Mouse (Mus musculus): ENCODE results near the gene Gm28051. TPM values are rescaled to one million over a fixed set of nuclear protein-coding genes. Genes with fewer than 3 reads are reported as not detected.

Gm28051 gene
- not detected in 2 replicates for polyA plus RNA-seq (2012; ENCODE audit: insufficient read depth, insufficient read length, low replicate concordance, missing spikeins)

GRCm38 (mm10) chr12:102757689-102758402, at the start of gene Gm28051, which contains the start of the genes Gon7 and Ubr7:
Gm28051 (minus strand) TSS chr12:102757765.
Gon7 (minus strand) TSS chr12:102757803.
Ubr7 (plus strand) TSS chr12:102757967.
- TF ChIP-seq CTCF (IDR thresholded peaks at IDR 0.05; ENCODE audit: insufficient read depth, low read depth, low read length) (peak; percentile 73; the same call in 1 of the 2 replicates), POLR2A (IDR thresholded peaks at IDR 0.05; ENCODE audit: insufficient read depth, low read depth, low read length) (peak; percentile 58)
- H3K4me1 ChIP-seq (ENCODE audit: control insufficient read depth, insufficient read depth, low read length), result peaks cover 8% of the 10 kb centered on the region
- under 1% methylated on average over 73 of the region's 73 CpGs for WGBS
- H3K27ac ChIP-seq (ENCODE audit: insufficient read depth, low read depth, low read length), result peak within 1 kb of the TSS; percentile 42; the same call in 1 of the 2 replicates
- peak within 1 kb of the TSS; percentile 97 for H3K4me3 ChIP-seq (ENCODE audit: insufficient read depth, low read depth, low read length)

GRCm38 (mm10) chr12:102799528-102799927, 42.0 kb upstream of the Gm28051 start:
- TF ChIP-seq POLR2A (IDR thresholded peaks at IDR 0.05; ENCODE audit: insufficient read depth, low read depth, low read length) (no peak), CTCF (IDR thresholded peaks at IDR 0.05; ENCODE audit: insufficient read depth, low read depth, low read length) (no peak)
- Histone ChIP-seq H3K4me1 (ENCODE audit: control insufficient read depth, insufficient read depth, low read length) (no peaks in the 10 kb centered on the region), H3K27ac (ENCODE audit: insufficient read depth, low read depth, low read length) (no peak overlapping the region), H3K4me3 (ENCODE audit: insufficient read depth, low read depth, low read length) (no peak overlapping the region)
- WGBS, result 96% methylated on average over 2 of the region's 2 CpGs

- Histone ChIP-seq H3K4me1 (ENCODE audit: control insufficient read depth, insufficient read depth, low read length) (no peaks in the 10 kb centered on the region), H3K27ac (ENCODE audit: insufficient read depth, low read depth, low read length) (no peak overlapping the region; the same call in 1 of the 2 replicates), H3K4me3 (ENCODE audit: insufficient read depth, low read depth, low read length) (no peak overlapping the region)
- TF ChIP-seq POLR2A (IDR thresholded peaks at IDR 0.05; ENCODE audit: insufficient read depth, low read depth, low read length), result no peak
- TF ChIP-seq CTCF (IDR thresholded peaks at IDR 0.05; ENCODE audit: insufficient read depth, low read depth, low read length), result no peak
- 85% methylated on average over 7 of the region's 7 CpGs for WGBS
Observed at GRCm38 (mm10) chr12:102787927-102788326, 30.4 kb upstream of the Gm28051 start.

- WGBS, result 62% methylated on average over 5 of the region's 5 CpGs
- TF ChIP-seq CTCF (IDR thresholded peaks at IDR 0.05; ENCODE audit: insufficient read depth, low read depth, low read length) (no peak), POLR2A (IDR thresholded peaks at IDR 0.05; ENCODE audit: insufficient read depth, low read depth, low read length) (no peak)
- no peak overlapping the region for H3K27ac ChIP-seq (ENCODE audit: insufficient read depth, low read depth, low read length)
- no peak overlapping the region for H3K4me3 ChIP-seq (ENCODE audit: insufficient read depth, low read depth, low read length)
- no peaks in the 10 kb centered on the region for H3K4me1 ChIP-seq (ENCODE audit: control insufficient read depth, insufficient read depth, low read length)
Observed at GRCm38 (mm10) chr12:102785593-102785985, 28.0 kb upstream of the Gm28051 start.

- TF ChIP-seq POLR2A (IDR thresholded peaks at IDR 0.05; ENCODE audit: insufficient read depth, low read depth, low read length), result no peak
- no peak for TF ChIP-seq CTCF (IDR thresholded peaks at IDR 0.05; ENCODE audit: insufficient read depth, low read depth, low read length)
- H3K4me1 ChIP-seq (ENCODE audit: control insufficient read depth, insufficient read depth, low read length), result no peaks in the 10 kb centered on the region
- 91% methylated on average over 19 of the region's 19 CpGs for WGBS
- no peak overlapping the region for H3K27ac ChIP-seq (ENCODE audit: insufficient read depth, low read depth, low read length)
- H3K4me3 ChIP-seq (ENCODE audit: insufficient read depth, low read depth, low read length), result no peak overlapping the region
Observed at GRCm38 (mm10) chr12:102784899-102785592, 27.5 kb upstream of the Gm28051 start.

- H3K27ac ChIP-seq (ENCODE audit: insufficient read depth, low read depth, low read length), result no peak overlapping the region
- 91% methylated on average over 5 of the region's 5 CpGs for WGBS
- H3K4me3 ChIP-seq (ENCODE audit: insufficient read depth, low read depth, low read length), result no peak overlapping the region
- H3K4me1 ChIP-seq (ENCODE audit: control insufficient read depth, insufficient read depth, low read length), result no peaks in the 10 kb centered on the region
- no peak for TF ChIP-seq CTCF (IDR thresholded peaks at IDR 0.05; ENCODE audit: insufficient read depth, low read depth, low read length)
- TF ChIP-seq POLR2A (IDR thresholded peaks at IDR 0.05; ENCODE audit: insufficient read depth, low read depth, low read length), result no peak
Observed at GRCm38 (mm10) chr12:102782841-102783240, 25.3 kb upstream of the Gm28051 start.

GRCm38 (mm10) chr12:102779452-102779851, 21.9 kb upstream of the Gm28051 start:
- no peak overlapping the region for H3K4me3 ChIP-seq (ENCODE audit: insufficient read depth, low read depth, low read length)
- TF ChIP-seq POLR2A (IDR thresholded peaks at IDR 0.05; ENCODE audit: insufficient read depth, low read depth, low read length), result no peak
- no peak for TF ChIP-seq CTCF (IDR thresholded peaks at IDR 0.05; ENCODE audit: insufficient read depth, low read depth, low read length)
- no peaks in the 10 kb centered on the region for H3K4me1 ChIP-seq (ENCODE audit: control insufficient read depth, insufficient read depth, low read length)
- no peak overlapping the region for H3K27ac ChIP-seq (ENCODE audit: insufficient read depth, low read depth, low read length)
- 72% methylated on average over 3 of the region's 3 CpGs for WGBS

GRCm38 (mm10) chr12:102778151-102778550, 20.6 kb upstream of the Gm28051 start:
- H3K4me3 ChIP-seq (ENCODE audit: insufficient read depth, low read depth, low read length), result no peak overlapping the region
- no peaks in the 10 kb centered on the region for H3K4me1 ChIP-seq (ENCODE audit: control insufficient read depth, insufficient read depth, low read length)
- H3K27ac ChIP-seq (ENCODE audit: insufficient read depth, low read depth, low read length), result no peak overlapping the region
- 88% methylated on average over 5 of the region's 5 CpGs for WGBS
- TF ChIP-seq CTCF (IDR thresholded peaks at IDR 0.05; ENCODE audit: insufficient read depth, low read depth, low read length), result no peak
- no peak for TF ChIP-seq POLR2A (IDR thresholded peaks at IDR 0.05; ENCODE audit: insufficient read depth, low read depth, low read length)

GRCm38 (mm10) chr12:102776035-102776434, 18.5 kb upstream of the Gm28051 start:
- H3K4me3 ChIP-seq (ENCODE audit: insufficient read depth, low read depth, low read length), result no peak overlapping the region
- H3K27ac ChIP-seq (ENCODE audit: insufficient read depth, low read depth, low read length), result no peak overlapping the region
- no peak for TF ChIP-seq CTCF (IDR thresholded peaks at IDR 0.05; ENCODE audit: insufficient read depth, low read depth, low read length)
- 88% methylated on average over 14 of the region's 14 CpGs for WGBS
- no peaks in the 10 kb centered on the region for H3K4me1 ChIP-seq (ENCODE audit: control insufficient read depth, insufficient read depth, low read length)
